Mouse (Mus musculus): Measurements from ENCODE around the gene Nfyc. TPM values are rescaled to one million over a fixed set of nuclear protein-coding genes. Genes with fewer than 3 reads are reported as not detected.

The Nfyc gene
- polyA plus RNA-seq, 1 experiment from 2014 or later: 32.0 TPM

- Histone ChIP-seq H3K9ac (replicated peaks) (no peak within 1 kb of the TSS; the same call in 1 of the 2 replicates), H3K4me1 (ENCODE audit: insufficient read depth) (no peaks in the 10 kb centered on the region), H3K27ac (ENCODE audit: low read depth) (no peak within 1 kb of the TSS), H3K9me3 (ENCODE audit: low read length) (no peaks in the 10 kb centered on the region), H3K27me3 (ENCODE audit: insufficient read depth, low read length) (peaks cover 38% of the 10 kb centered on the region), H3K4me3 (ENCODE audit: low read depth, low read length) (peak within 1 kb of the TSS; percentile 50), H3K4me2 (ENCODE audit: low read depth, low read length) (peak within 1 kb of the TSS; percentile 84), H3K36me3 (replicated peaks; ENCODE audit: insufficient read depth, low read length) (no peaks in the 10 kb centered on the region)
- DNase-seq: peak; percentile 76
- ATAC-seq: peak; percentile 89
- 10% methylated on average over 44 of the region's 68 CpGs for WGBS (ENCODE audit: insufficient replicate concordance)
- TF ChIP-seq CTCF (IDR thresholded peaks at IDR 0.05; ENCODE audit: low read depth) (no peak), EP300 (IDR thresholded peaks at IDR 0.05; ENCODE audit: low read depth) (no peak)
Measured at GRCm38 (mm10) chr4:120854588-120855319, 23.4 kb upstream of the Nfyc start, which contains the start of gene Rims3. Gene Rims3, plus strand, starts transcription at chr4:120854816.

GRCm38 (mm10) chr4:120850946-120851345 lies 19.6 kb upstream of the Nfyc start:
- Histone ChIP-seq H3K4me2 (ENCODE audit: low read depth, low read length) (no peak overlapping the region), H3K9me3 (ENCODE audit: low read length) (no peaks in the 10 kb centered on the region), H3K9ac (replicated peaks) (no peak overlapping the region), H3K4me3 (ENCODE audit: low read depth, low read length) (no peak overlapping the region), H3K36me3 (replicated peaks; ENCODE audit: insufficient read depth, low read length) (no peaks in the 10 kb centered on the region), H3K4me1 (ENCODE audit: insufficient read depth) (no peaks in the 10 kb centered on the region), H3K27ac (ENCODE audit: low read depth) (no peak overlapping the region), H3K27me3 (ENCODE audit: insufficient read depth, low read length) (peaks cover 22% of the 10 kb centered on the region)
- peak; percentile 81 for DNase-seq
- no peak for ATAC-seq
- peak; percentile 92 for TF ChIP-seq CTCF (IDR thresholded peaks at IDR 0.05; ENCODE audit: low read depth)
- TF ChIP-seq EP300 (IDR thresholded peaks at IDR 0.05; ENCODE audit: low read depth): no peak
- 3% methylated on average over 10 of the region's 10 CpGs for WGBS (ENCODE audit: insufficient replicate concordance)

GRCm38 (mm10) chr4:120849451-120849850 lies 18.1 kb upstream of the Nfyc start:
- Histone ChIP-seq H3K36me3 (replicated peaks; ENCODE audit: insufficient read depth, low read length) (no peaks in the 10 kb centered on the region), H3K4me1 (ENCODE audit: insufficient read depth) (peaks cover 3% of the 10 kb centered on the region; the same call in 1 of the 2 replicates), H3K9ac (replicated peaks) (no peak overlapping the region), H3K4me2 (ENCODE audit: low read depth, low read length) (no peak overlapping the region), H3K9me3 (ENCODE audit: low read length) (no peaks in the 10 kb centered on the region), H3K4me3 (ENCODE audit: low read depth, low read length) (no peak overlapping the region), H3K27ac (ENCODE audit: low read depth) (no peak overlapping the region), H3K27me3 (ENCODE audit: insufficient read depth, low read length) (peaks cover 7% of the 10 kb centered on the region; the same call in 1 of the 2 replicates)
- DNase-seq (no peak), ATAC-seq (no peak)
- WGBS (ENCODE audit: insufficient replicate concordance): 63% methylated on average over 11 of the region's 11 CpGs
- TF ChIP-seq EP300 (IDR thresholded peaks at IDR 0.05; ENCODE audit: low read depth) (no peak), CTCF (IDR thresholded peaks at IDR 0.05; ENCODE audit: low read depth) (no peak)

GRCm38 (mm10) chr4:120848909-120849308 lies 17.5 kb upstream of the Nfyc start:
- DNase-seq (no peak), ATAC-seq (no peak)
- no peak overlapping the region for H3K4me2 ChIP-seq (ENCODE audit: low read depth, low read length)
- H3K4me1 ChIP-seq (ENCODE audit: insufficient read depth): peaks cover 3% of the 10 kb centered on the region; the same call in 1 of the 2 replicates
- H3K27me3 ChIP-seq (ENCODE audit: insufficient read depth, low read length): peaks cover 5% of the 10 kb centered on the region; the same call in 1 of the 2 replicates
- no peaks in the 10 kb centered on the region for H3K9me3 ChIP-seq (ENCODE audit: low read length)
- no peak overlapping the region for H3K27ac ChIP-seq (ENCODE audit: low read depth)
- WGBS (ENCODE audit: insufficient replicate concordance): 78% methylated on average over 6 of the region's 6 CpGs
- H3K4me3 ChIP-seq (ENCODE audit: low read depth, low read length): no peak overlapping the region
- H3K36me3 ChIP-seq (replicated peaks; ENCODE audit: insufficient read depth, low read length): no peaks in the 10 kb centered on the region
- H3K9ac ChIP-seq (replicated peaks): no peak overlapping the region
- no peak for TF ChIP-seq EP300 (IDR thresholded peaks at IDR 0.05; ENCODE audit: low read depth)

GRCm38 (mm10) chr4:120845098-120845497 lies 13.7 kb upstream of the Nfyc start:
- H3K9ac ChIP-seq (replicated peaks): no peak overlapping the region
- DNase-seq (no peak), ATAC-seq (no peak)

GRCm38 (mm10) chr4:120844423-120845082 lies 13.2 kb upstream of the Nfyc start:
- Histone ChIP-seq H3K9me3 (ENCODE audit: low read length) (no peaks in the 10 kb centered on the region), H3K4me3 (ENCODE audit: low read depth, low read length) (no peak overlapping the region), H3K9ac (replicated peaks) (no peak overlapping the region), H3K36me3 (replicated peaks; ENCODE audit: insufficient read depth, low read length) (no peaks in the 10 kb centered on the region), H3K4me1 (ENCODE audit: insufficient read depth) (peaks cover 3% of the 10 kb centered on the region; the same call in 1 of the 2 replicates), H3K27me3 (ENCODE audit: insufficient read depth, low read length) (no peaks in the 10 kb centered on the region), H3K27ac (ENCODE audit: low read depth) (0 out of 2 replicates have a peak overlapping the region, but pooled peaks have one; percentile 11), H3K4me2 (ENCODE audit: low read depth, low read length) (peak overlapping the region; percentile 51)
- TF ChIP-seq CTCF (IDR thresholded peaks at IDR 0.05; ENCODE audit: low read depth) (no peak), EP300 (IDR thresholded peaks at IDR 0.05; ENCODE audit: low read depth) (peak; percentile 80)
- WGBS (ENCODE audit: insufficient replicate concordance): 35% methylated on average over 7 of the region's 7 CpGs
- DNase-seq: no peak
- ATAC-seq: peak; percentile 73

More at GRCm38 (mm10) chr4:120845098-120845497, 13.7 kb upstream of the Nfyc start:
- Histone ChIP-seq H3K27ac (ENCODE audit: low read depth) (0 out of 2 replicates have a peak overlapping the region, but pooled peaks have one; percentile 11), H3K27me3 (ENCODE audit: insufficient read depth, low read length) (no peaks in the 10 kb centered on the region), H3K36me3 (replicated peaks; ENCODE audit: insufficient read depth, low read length) (no peaks in the 10 kb centered on the region), H3K9me3 (ENCODE audit: low read length) (no peaks in the 10 kb centered on the region), H3K4me2 (ENCODE audit: low read depth, low read length) (0 out of 2 replicates have a peak overlapping the region, but pooled peaks have one; percentile 51), H3K4me3 (ENCODE audit: low read depth, low read length) (no peak overlapping the region), H3K4me1 (ENCODE audit: insufficient read depth) (peaks cover 3% of the 10 kb centered on the region; the same call in 1 of the 2 replicates)
- WGBS (ENCODE audit: insufficient replicate concordance): 42% methylated on average over 4 of the region's 4 CpGs
- TF ChIP-seq CTCF (IDR thresholded peaks at IDR 0.05; ENCODE audit: low read depth) (0 out of 2 replicates have a peak, but pooled peaks have one; percentile 14), EP300 (IDR thresholded peaks at IDR 0.05; ENCODE audit: low read depth) (no peak)
